Mouse (Mus musculus) kidney, embryonic 14.5 days (tissue): ENCODE measurements at regions not wholly inside any gene's neighbourhood (a gene's known extent, or its start where the extent isn't known, plus 50 kb on each side); places are given as distances from the start of the nearest gene placed in this dataset.
A peak's percentile ranks its signal among the peaks of the same experiment; 100 is the strongest.

Source experiments
- ATAC-seq: fragments of 200-750 bp; cut with Nextera tagmentation; 2 replicates; pipeline ENCODE4 v1.8.0; 2017; ENCODE audit warnings: moderate number of reproducible peaks, mild to moderate bottlenecking, moderate TSS enrichment, moderate library complexity; ENCODE audit not compliant: low FRiP score, low TSS enrichment
- H3K27ac ChIP-seq: fragments of 300-500 bp; sonication (generic); 2 replicates; pipeline ENCODE4 v1.5.1; 2014; ENCODE audit warnings: low read depth, mild to moderate bottlenecking, low read length, moderate library complexity, mixed read lengths
- H3K27me3 ChIP-seq: fragments of 300-500 bp; sonication (generic); 2 replicates; pipeline ENCODE4 v1.6.1; 2014; ENCODE audit warnings: mild to moderate bottlenecking, low read length; ENCODE audit not compliant: control insufficient read depth, insufficient read depth
- H3K36me3 ChIP-seq: fragments of 300-500 bp; sonication (generic); 2 replicates; pipeline ENCODE4 v1.6.1; 2014; ENCODE audit warnings: low read length, mixed read lengths; ENCODE audit not compliant: control insufficient read depth, insufficient read depth
- H3K4me1 ChIP-seq: fragments of 300-500 bp; sonication (generic); 2 replicates; pipeline ENCODE4 v1.6.1; 2014; ENCODE audit warnings: low read length, mixed read lengths; ENCODE audit not compliant: control insufficient read depth, insufficient read depth
- H3K4me2 ChIP-seq: fragments of 300-500 bp; sonication (generic); replicated peaks from 2 replicates; pipeline ENCODE4 v1.6.1; 2014; ENCODE audit warnings: low read depth, mild to moderate bottlenecking, low read length
- H3K4me3 ChIP-seq: fragments of 300-500 bp; sonication (generic); 2 replicates; pipeline ENCODE4 v1.5.1; 2014; ENCODE audit warnings: mild to moderate bottlenecking, low read length
- H3K9ac ChIP-seq: fragments of 300-500 bp; sonication (generic); 2 replicates; pipeline ENCODE4 v1.6.1; 2014; ENCODE audit warnings: low read depth, mild to moderate bottlenecking, low read length, moderate library complexity
- H3K9me3 ChIP-seq: fragments of 300-500 bp; sonication (generic); 2 replicates; pipeline ENCODE4 v1.6.1; 2016; ENCODE audit warnings: low read length; ENCODE audit not compliant: control insufficient read depth
- whole genome bisulfite sequencing: fragments of 180-500 bp; shearing (Covaris S2); extraction: QIAGEN DNeasy Blood & Tissue Kit; methylation state at CpG from one replicate; pipeline ENCODE4 v1.1.7; 2014; 5-methylcytosine and 5-hydroxymethylcytosine counted together

DNA sequence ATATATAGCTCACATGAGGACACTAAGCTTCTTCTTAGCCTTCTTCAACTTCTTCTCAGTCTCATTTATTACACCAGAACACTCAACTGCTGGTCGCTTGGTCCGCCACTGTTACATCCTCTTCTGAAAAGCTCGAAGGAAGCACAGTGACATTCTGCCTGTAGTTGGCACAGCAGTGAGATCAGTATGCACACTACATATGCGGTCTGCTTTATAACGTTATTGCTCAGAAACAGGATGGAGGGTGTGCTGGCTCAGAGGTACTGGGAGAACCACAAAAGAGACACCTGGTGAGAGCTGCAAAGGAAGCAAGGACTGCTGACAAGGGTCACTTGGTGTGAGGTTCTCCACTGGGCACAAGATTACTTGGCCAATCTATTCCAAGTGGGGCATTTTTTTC lies 179.5 kb downstream of the Ets1 start:
- WGBS = 90% methylated on average over 5 of the region's 5 CpGs

GRCm38 (mm10) chr9:32816649-32817425 lies 180.8 kb downstream of the Ets1 start:
- peaks cover 16% of the 10 kb centered on the region for H3K4me1 ChIP-seq
- H3K9me3 ChIP-seq = no peaks in the 10 kb centered on the region
- ATAC-seq = peak; percentile 60; the same call in 1 of the 2 replicates
- H3K9ac ChIP-seq = no peak overlapping the region
- no peaks in the 10 kb centered on the region for H3K27me3 ChIP-seq
- H3K27ac ChIP-seq = peak overlapping the region; percentile 63; the same call in 1 of the 2 replicates
- no peak overlapping the region for H3K4me3 ChIP-seq
- H3K4me2 ChIP-seq = no peak overlapping the region
- 60% methylated on average over 9 of the region's 9 CpGs for WGBS
- no peaks in the 10 kb centered on the region for H3K36me3 ChIP-seq

More for the DNA sequence above, 179.5 kb downstream of the Ets1 start:
- no peak overlapping the region for H3K27ac ChIP-seq
- no peak for ATAC-seq
- no peak overlapping the region for H3K9ac ChIP-seq
- H3K4me3 ChIP-seq = no peak overlapping the region
- H3K36me3 ChIP-seq = no peaks in the 10 kb centered on the region
- H3K9me3 ChIP-seq = no peaks in the 10 kb centered on the region
- H3K4me1 ChIP-seq = peaks cover 16% of the 10 kb centered on the region
- no peak overlapping the region for H3K4me2 ChIP-seq
- H3K27me3 ChIP-seq = no peaks in the 10 kb centered on the region

- no peaks in the 10 kb centered on the region for H3K27me3 ChIP-seq
- H3K9ac ChIP-seq = no peak overlapping the region
- whole genome bisulfite sequencing = 27% methylated on average over 7 of the region's 7 CpGs
- peak overlapping the region; percentile 63 for H3K27ac ChIP-seq
- H3K36me3 ChIP-seq = no peaks in the 10 kb centered on the region
- H3K9me3 ChIP-seq = no peaks in the 10 kb centered on the region
- no peak overlapping the region for H3K4me3 ChIP-seq
- peak; percentile 69 for ATAC-seq
- no peak overlapping the region for H3K4me2 ChIP-seq
- H3K4me1 ChIP-seq = peaks cover 16% of the 10 kb centered on the region
These were observed 181.7 kb downstream of the Ets1 start for GRCm38 (mm10) chr9:32817442-32818358.

DNA sequence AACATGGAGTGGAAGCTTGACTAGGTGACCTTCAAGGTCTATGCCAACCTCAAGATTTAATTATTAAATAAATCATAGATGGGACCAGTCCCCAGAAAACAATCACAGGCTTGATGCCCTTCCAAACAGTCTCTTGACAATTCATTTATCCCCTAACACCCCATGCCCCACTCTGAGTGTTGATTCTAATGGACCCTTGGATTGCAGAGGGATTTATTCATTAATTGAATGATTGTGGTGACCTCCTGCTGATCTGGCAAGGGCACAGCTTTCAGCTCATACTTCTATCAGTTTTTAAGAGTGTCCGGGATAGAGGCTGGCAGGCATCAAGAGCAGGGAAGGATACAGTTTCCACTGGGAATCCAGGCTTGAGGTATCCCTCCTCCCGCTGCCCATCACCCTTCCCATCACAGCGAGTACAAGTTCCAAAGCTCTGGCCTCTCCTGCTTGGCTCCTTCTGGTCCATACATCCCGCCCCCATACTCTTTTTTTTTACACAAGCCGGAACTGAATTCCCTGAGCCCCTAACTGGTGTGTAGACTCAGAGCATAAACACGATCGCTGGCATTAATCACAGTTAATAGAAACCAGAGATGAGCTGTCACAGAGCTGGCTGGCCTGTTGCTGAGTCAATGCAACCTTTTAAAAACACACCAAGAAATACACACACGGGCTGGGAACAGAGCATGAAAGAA lies 187.6 kb downstream of the Ets1 start:
- Histone ChIP-seq H3K9ac (no peak overlapping the region), H3K4me1 (peaks cover 11% of the 10 kb centered on the region), H3K9me3 (no peaks in the 10 kb centered on the region), H3K36me3 (no peaks in the 10 kb centered on the region), H3K4me2 (no peak overlapping the region; the same call in 1 of the 2 replicates), H3K4me3 (no peak overlapping the region), H3K27ac (peak overlapping the region; percentile 32; the same call in 1 of the 2 replicates), H3K27me3 (no peaks in the 10 kb centered on the region)
- ATAC-seq = peak; percentile 91
- 20% methylated on average over 8 of the region's 8 CpGs for WGBS

GRCm38 (mm10) chr9:32824134-32824531 lies 188.1 kb downstream of the Ets1 start:
- Histone ChIP-seq H3K27ac (no peak overlapping the region), H3K27me3 (no peaks in the 10 kb centered on the region)
- 55% methylated on average over 6 of the region's 6 CpGs for WGBS

GRCm38 (mm10) chr9:32830268-32830891 lies 194.4 kb downstream of the Ets1 start:
- no peak overlapping the region for H3K4me3 ChIP-seq
- no peaks in the 10 kb centered on the region for H3K27me3 ChIP-seq
- 39% methylated on average over 2 of the region's 2 CpGs for WGBS
- H3K9me3 ChIP-seq = no peaks in the 10 kb centered on the region
- no peaks in the 10 kb centered on the region for H3K36me3 ChIP-seq
- H3K4me1 ChIP-seq = peaks cover 5% of the 10 kb centered on the region
- no peak overlapping the region for H3K4me2 ChIP-seq
- H3K9ac ChIP-seq = no peak overlapping the region
- H3K27ac ChIP-seq = no peak overlapping the region
- no peak for ATAC-seq

More at GRCm38 (mm10) chr9:32824134-32824531, 188.1 kb downstream of the Ets1 start:
- no peak overlapping the region for H3K9ac ChIP-seq
- H3K4me1 ChIP-seq = peaks cover 11% of the 10 kb centered on the region
- no peak overlapping the region for H3K4me3 ChIP-seq
- no peak overlapping the region for H3K4me2 ChIP-seq
- no peaks in the 10 kb centered on the region for H3K36me3 ChIP-seq
- no peak for ATAC-seq
- H3K9me3 ChIP-seq = no peaks in the 10 kb centered on the region

DNA sequence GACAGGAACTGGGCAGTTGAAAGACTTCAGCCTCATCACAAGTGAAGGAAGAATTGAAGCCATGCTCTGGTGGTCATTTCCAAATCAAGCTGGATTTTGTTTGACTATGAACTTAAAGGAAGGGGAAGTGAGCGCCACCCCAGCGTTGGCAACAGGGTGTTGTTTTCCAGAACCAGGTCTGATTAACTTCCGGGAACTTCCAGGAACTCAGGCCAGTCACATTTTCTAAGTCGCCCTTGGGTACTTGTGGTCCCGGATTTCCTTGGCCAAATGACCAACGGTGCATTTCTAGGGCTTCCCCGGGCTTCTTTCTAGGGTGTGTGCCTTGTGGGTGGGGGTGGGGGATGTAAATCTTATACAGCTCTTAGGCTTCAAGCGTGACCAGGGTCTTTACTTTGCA lies 197.4 kb downstream of the Ets1 start:
- Histone ChIP-seq H3K27ac (no peak overlapping the region), H3K9me3 (no peaks in the 10 kb centered on the region), H3K9ac (no peak overlapping the region), H3K27me3 (no peaks in the 10 kb centered on the region), H3K4me3 (no peak overlapping the region), H3K36me3 (no peaks in the 10 kb centered on the region), H3K4me2 (no peak overlapping the region), H3K4me1 (peaks cover 14% of the 10 kb centered on the region; the same call in 1 of the 2 replicates)
- no peak for ATAC-seq
- WGBS = 66% methylated on average over 8 of the region's 8 CpGs
